Mouse (Mus musculus) brain, embryonic 14.5 days (tissue): ENCODE data around the gene Ermn.

Experiments used
- CTCF ChIP-seq: fragments of 200-500 bp; IDR thresholded peaks from 2 replicates; pipeline ENCODE4 v1.5.1; 2012; ENCODE audit warnings: inconsistent platforms, mild to moderate bottlenecking, moderate library complexity, borderline replicate concordance; ENCODE audit not compliant: insufficient read depth, insufficient read length; ENCODE audit errors: extremely low read depth
- POLR2A ChIP-seq: fragments of 200-500 bp; IDR thresholded peaks from 2 replicates; pipeline ENCODE4 v1.6.1; 2012; ENCODE audit warnings: mild to moderate bottlenecking, inconsistent platforms, borderline replicate concordance; ENCODE audit not compliant: poor library complexity, insufficient read depth, insufficient read length, severe bottlenecking; ENCODE audit errors: extremely low read depth

DNA sequence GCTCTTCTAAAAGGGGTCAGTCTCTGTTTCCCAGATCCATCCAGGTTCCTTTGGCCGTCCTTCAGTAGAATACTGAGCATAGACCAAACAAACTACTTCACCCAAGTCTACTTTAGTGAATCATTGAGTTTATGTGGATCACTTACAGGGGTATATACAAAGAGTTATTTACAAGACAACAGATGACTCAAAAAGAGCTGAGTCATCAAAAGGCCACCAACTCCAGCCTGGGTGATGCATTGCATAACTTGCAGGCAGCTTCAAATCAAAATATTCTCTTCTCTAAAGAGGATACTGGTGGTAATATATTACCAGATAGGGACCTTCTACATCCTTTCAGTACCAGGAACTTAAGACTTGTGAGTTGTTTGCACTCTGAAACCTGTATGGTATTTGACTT lies 33.8 kb upstream of the Ermn start:
- TF ChIP-seq CTCF, result no peak
- TF ChIP-seq POLR2A, result no peak
